Mouse (Mus musculus): ENCODE results near the gene Nupr1l. TPM values are rescaled to one million over a fixed set of nuclear protein-coding genes. Genes with fewer than 3 reads are reported as not detected.

Gene Nupr1l
- polyA plus RNA-seq, 1 experiment = 6.2 TPM

Other genes starting within 250 kb of the Nupr1l start
- gene Zfp11, start 238.4 kb upstream of the Nupr1l start, polyA plus RNA-seq (2012; ENCODE audit: insufficient read depth, insufficient read length, missing spikeins) = 1.4 and 2.0 TPM in 2 replicates
- gene Sept14, start 200.0 kb upstream of the Nupr1l start, polyA plus RNA-seq (2012; ENCODE audit: insufficient read depth, insufficient read length, missing spikeins) = not detected in 2 replicates
- gene Mrps17, start 193.0 kb upstream of the Nupr1l start, polyA plus RNA-seq (2012; ENCODE audit: insufficient read depth, insufficient read length, missing spikeins) = 95.0 and 106 TPM in 2 replicates
- gene Nipsnap2, start 183.5 kb upstream of the Nupr1l start, polyA plus RNA-seq (2012; ENCODE audit: insufficient read depth, insufficient read length, missing spikeins) = 152 and 165 TPM in 2 replicates
- 46.7 and 56.8 TPM in 2 replicates for gene Psph, start 121.1 kb upstream of the Nupr1l start, polyA plus RNA-seq (2012; ENCODE audit: insufficient read depth, insufficient read length, missing spikeins)
- 12.2 and 15.9 TPM in 2 replicates for gene Sumf2, start 61.6 kb upstream of the Nupr1l start, polyA plus RNA-seq (2012; ENCODE audit: insufficient read depth, insufficient read length, missing spikeins)
- 1,785 and 1,958 TPM in 2 replicates for gene Chchd2, start 21.1 kb upstream of the Nupr1l start, polyA plus RNA-seq (2012; ENCODE audit: insufficient read depth, insufficient read length, missing spikeins)
- 0.83 and 1.9 TPM in 2 replicates for gene Zbed5, start 12.8 kb upstream of the Nupr1l start, polyA plus RNA-seq (2012; ENCODE audit: insufficient read depth, insufficient read length, missing spikeins)
- gene Phkg1, start 10.0 kb upstream of the Nupr1l start, polyA plus RNA-seq (2012; ENCODE audit: insufficient read depth, insufficient read length, missing spikeins) = 2.3 and 9.8 TPM in 2 replicates
- 31.1 and 41.5 TPM in 2 replicates for gene Vkorc1l1, start 33.4 kb downstream of the Nupr1l start, polyA plus RNA-seq (2012; ENCODE audit: insufficient read depth, insufficient read length, missing spikeins)
- gene Gusb, start 94.5 kb downstream of the Nupr1l start, polyA plus RNA-seq (2012; ENCODE audit: insufficient read depth, insufficient read length, missing spikeins) = 16.5 and 18.5 TPM in 2 replicates
- gene Asl, start 120.7 kb downstream of the Nupr1l start, polyA plus RNA-seq (2012; ENCODE audit: insufficient read depth, insufficient read length, missing spikeins) = 23.4 and 27.8 TPM in 2 replicates
- 21.9 and 23.3 TPM in 2 replicates for gene Crcp, start 120.8 kb downstream of the Nupr1l start, polyA plus RNA-seq (2012; ENCODE audit: insufficient read depth, insufficient read length, missing spikeins)
- gene Tpst1, start 164.8 kb downstream of the Nupr1l start, polyA plus RNA-seq (2012; ENCODE audit: insufficient read depth, insufficient read length, missing spikeins) = 11.6 and 14.3 TPM in 2 replicates
- gene Kctd7, start 236.3 kb downstream of the Nupr1l start, polyA plus RNA-seq (2012; ENCODE audit: insufficient read depth, insufficient read length, missing spikeins) = 1.2 and 1.5 TPM in 2 replicates